ENCODE assay signal across 8 mouse cellular contexts in the genomic region with DNA sequence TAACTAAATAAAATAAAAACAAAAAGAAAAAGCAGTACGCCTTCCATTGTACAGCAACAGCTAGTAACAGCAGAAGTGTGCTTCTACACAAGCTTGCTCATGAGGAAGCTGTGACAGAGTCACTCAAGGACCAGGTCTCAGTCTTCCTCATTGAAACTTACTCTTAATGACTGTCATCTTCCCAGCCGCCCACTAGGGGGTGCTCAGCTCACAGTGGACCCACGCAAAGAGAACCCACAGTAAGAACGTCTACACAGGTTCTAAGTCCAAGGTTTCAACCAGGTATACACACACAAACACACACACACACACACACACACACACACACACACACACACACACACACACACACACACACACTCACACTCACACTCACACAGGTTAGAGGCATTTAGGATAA.
A peak's percentile ranks its signal among the peaks of the same experiment; 100 is the strongest.
DNase-seq lines count a peak whose midpoint lies in the region; ATAC-seq lines count a peak whose summit lies in the region.

No protein-coding gene starts in this region.

- intact Hi-C loops in left cerebral cortex, postnatal 10 days (cut with DNase I), result loop anchor here (5.0 kb wide), 3 partner anchors 327 to 602 kb away; no protein-coding TSS in a partner anchor

- DNase-seq in cerebellum, adult 11-12 months, result no peak
- peak; percentile 42 for DNase-seq in c-Kit-positive CD71-negative TER-119-negative erythroid progenitor cells, embryonic 14.5 days (ENCODE audit: low read depth)
- DNase-seq in forebrain, embryonic 14.5 days (ENCODE audit: low spot score), result peak; percentile 73
- peak; percentile 48 for DNase-seq in induced T-regulatory cell, adult 2 months (ENCODE audit: low read depth)
- DNase-seq in left cerebral cortex, postnatal 10 days (ENCODE audit: extremely low spot score in 1 of 2, low spot score in 2 of 2), result peak; percentile 63 to 69
- DNase-seq in spleen, adult 18-20 months, result peak; percentile 43 to 75

- no peak overlapping the region for H3K27ac ChIP-seq in forebrain, embryonic 14.5 days (ENCODE audit: low read depth, low read length)
- no peak overlapping the region for H3K27ac ChIP-seq in midbrain, embryonic 12.5 days (replicated peaks)

- 17% methylated on average over 4 of the region's 4 CpGs for WGBS in forebrain, embryonic 14.5 days
- WGBS in midbrain, embryonic 12.5 days, result 24% methylated on average over 4 of the region's 4 CpGs

- ATAC-seq in cerebellum, adult (ENCODE audit: insufficient number of reproducible peaks, low FRiP score, low TSS enrichment), result 0 out of 2 replicates have a peak, but pooled peaks have one; percentile 56
- peak; percentile 71 for ATAC-seq in forebrain, embryonic 14.5 days
- peak; percentile 54; the same call in 1 of the 2 replicates for ATAC-seq in midbrain, embryonic 12.5 days (ENCODE audit: low FRiP score, low read depth)

- no peak overlapping the region for H3K4me2 ChIP-seq in forebrain, embryonic 14.5 days (ENCODE audit: low read length)
- no peak overlapping the region for H3K4me2 ChIP-seq in midbrain, embryonic 12.5 days (replicated peaks)

- no peaks in the 10 kb centered on the region for H3K4me1 ChIP-seq in forebrain, embryonic 14.5 days (ENCODE audit: control insufficient read depth, insufficient read depth, low read length)
- H3K4me1 ChIP-seq in midbrain, embryonic 12.5 days, result peaks cover 8% of the 10 kb centered on the region

- no peaks in the 10 kb centered on the region for H3K27me3 ChIP-seq in forebrain, embryonic 14.5 days (replicated peaks; ENCODE audit: control insufficient read depth, insufficient read depth, low read length)
- no peaks in the 10 kb centered on the region for H3K27me3 ChIP-seq in midbrain, embryonic 12.5 days

- H3K9me3 ChIP-seq in forebrain, embryonic 14.5 days (replicated peaks; ENCODE audit: control insufficient read depth, low read length), result no peaks in the 10 kb centered on the region
- H3K9me3 ChIP-seq in midbrain, embryonic 12.5 days, result no peaks in the 10 kb centered on the region

- H3K4me3 ChIP-seq in forebrain, embryonic 14.5 days (ENCODE audit: low read depth, low read length), result no peak overlapping the region
- no peak overlapping the region for H3K4me3 ChIP-seq in midbrain, embryonic 12.5 days

- no peak overlapping the region for H3K9ac ChIP-seq in forebrain, embryonic 14.5 days (ENCODE audit: low read length)
- no peak overlapping the region for H3K9ac ChIP-seq in midbrain, embryonic 12.5 days (replicated peaks)

- H3K36me3 ChIP-seq in forebrain, embryonic 14.5 days (ENCODE audit: control insufficient read depth, insufficient read depth, low read length), result no peaks in the 10 kb centered on the region
- H3K36me3 ChIP-seq in midbrain, embryonic 12.5 days, result no peaks in the 10 kb centered on the region
